Mouse (Mus musculus) lung, postnatal 0 days (tissue): ENCODE results near the gene Elp5.

ENCODE experiments used
- CTCF ChIP-seq: IDR thresholded peaks from 2 replicates; pipeline ENCODE4 v1.5.1; 2016; ENCODE audit warnings: antibody characterized with exemption, mild to moderate bottlenecking
- EP300 ChIP-seq: IDR thresholded peaks from 2 replicates; pipeline ENCODE4 v1.6.1; 2016; ENCODE audit warnings: antibody characterized with exemption, mild to moderate bottlenecking, control low read depth

DNA sequence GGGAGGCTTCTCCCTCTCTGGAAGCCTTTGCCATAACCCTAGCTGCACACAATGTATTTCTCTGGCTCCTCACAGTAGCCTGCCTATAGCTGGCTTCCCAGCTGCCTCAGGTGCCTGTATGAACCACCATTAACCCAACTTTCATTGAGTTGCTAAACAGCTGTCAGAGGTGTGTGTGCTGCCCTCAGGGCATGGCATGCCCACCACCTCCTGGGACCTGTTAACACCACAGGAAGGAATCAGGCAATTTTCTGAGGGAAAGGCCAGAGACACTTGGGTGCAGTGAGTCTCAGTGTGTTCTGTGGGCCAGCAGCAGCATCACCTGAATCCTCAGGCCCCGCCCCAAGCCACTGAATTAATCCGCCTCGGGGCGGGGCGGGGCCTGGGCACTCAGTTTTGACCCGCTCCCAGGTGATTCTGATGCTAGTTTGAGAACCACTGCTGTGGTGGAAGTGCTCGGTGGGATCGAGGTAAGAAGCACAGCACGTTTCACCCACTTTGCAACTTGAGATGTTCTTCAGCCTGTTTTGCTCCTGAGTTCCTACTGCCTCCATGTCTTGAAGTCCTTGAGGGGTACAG lies 43.8 kb downstream of the Elp5 start:
- TF ChIP-seq CTCF, result no peak
- no peak for TF ChIP-seq EP300
